Mouse (Mus musculus): ENCODE measurements around the gene Dhh.
A peak's percentile ranks its signal among the peaks of the same experiment; 100 is the strongest.

Gene Dhh

DNA sequence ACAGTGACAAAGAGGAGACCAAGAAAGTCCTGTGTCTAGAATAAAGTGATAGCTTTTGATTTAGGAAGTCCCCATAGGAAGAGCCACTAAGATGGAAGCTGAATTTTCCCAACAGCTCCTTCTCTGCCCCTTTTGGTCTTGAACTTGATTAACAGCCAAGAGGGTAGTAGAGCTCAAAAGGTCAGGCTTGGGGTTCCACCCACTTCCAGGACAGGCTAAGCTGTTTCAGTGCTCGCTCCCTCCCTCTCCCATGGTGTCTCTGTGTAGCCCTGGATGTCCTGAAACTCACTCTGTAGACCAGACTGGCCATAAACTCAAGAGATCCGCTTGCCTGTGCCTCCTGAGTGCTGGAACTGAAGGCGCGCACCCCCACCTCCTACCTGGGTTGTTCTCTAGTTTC, 17.7 kb upstream of the Dhh start:
- no peak for DNase-seq (ENCODE audit: low read depth, low spot score)

DNA sequence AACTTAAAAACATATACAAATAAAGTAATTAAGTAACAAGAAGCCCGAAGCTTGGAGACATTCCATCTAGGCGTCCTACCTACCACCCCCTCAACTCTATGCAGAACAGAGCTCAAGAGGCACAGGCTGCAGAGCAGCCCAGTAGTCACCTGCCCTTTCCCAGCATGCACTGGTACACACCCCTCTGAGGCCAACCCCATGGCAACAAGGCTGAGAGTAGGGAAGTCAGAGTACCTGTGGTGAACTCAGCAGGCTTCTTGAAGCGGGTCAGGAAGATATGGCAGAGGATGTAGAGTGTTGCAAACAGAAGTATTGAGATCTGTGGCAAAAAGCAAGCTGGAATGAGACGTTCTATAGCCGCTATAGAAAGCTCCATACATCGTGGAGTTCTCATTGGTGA, 16.6 kb upstream of the Dhh start:
- no peak for DNase-seq (ENCODE audit: low read depth, low spot score)

DNA sequence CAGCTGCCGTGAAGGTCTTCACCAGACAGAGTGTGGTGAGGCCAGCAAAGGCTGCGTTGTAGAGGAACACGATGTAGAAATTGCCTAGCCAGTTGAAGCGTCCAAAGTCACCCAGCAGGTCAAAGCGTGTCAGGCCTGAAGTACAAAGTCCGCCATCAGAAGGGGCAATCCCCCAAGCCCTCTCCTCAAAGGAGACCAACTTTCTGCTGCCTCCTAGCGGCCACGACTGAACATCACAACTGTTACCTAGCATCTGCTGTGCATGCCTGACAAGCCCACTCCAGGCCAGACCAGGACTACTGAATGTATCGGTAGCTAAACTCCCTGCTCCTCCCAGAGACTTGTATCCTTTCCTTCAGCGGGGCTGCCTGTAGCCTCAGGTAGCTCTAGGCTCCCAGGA, 6.4 kb upstream of the Dhh start:
- DNase-seq (ENCODE audit: low read depth, low spot score), result no peak

DNA sequence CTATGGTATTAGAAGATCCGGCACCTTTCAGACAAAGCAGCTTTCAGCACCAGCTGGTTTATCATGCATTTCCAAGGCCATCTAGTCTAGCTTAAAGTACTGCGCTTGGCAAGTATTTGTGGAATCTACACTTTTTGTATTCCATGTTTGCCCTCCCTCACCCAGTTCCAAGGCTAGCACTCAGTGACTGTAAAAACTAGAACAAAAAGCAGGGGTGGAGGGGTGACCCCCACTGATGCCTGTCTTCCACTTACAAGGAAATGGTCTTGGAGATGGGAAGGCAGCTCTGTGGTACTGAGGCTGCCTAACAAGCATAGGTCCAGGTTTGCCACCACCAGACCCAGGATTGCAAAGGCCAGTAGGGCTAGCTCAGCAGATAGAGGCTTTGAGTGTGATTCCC, 4.3 kb upstream of the Dhh start:
- DNase-seq (ENCODE audit: low read depth, low spot score), result no peak

DNA sequence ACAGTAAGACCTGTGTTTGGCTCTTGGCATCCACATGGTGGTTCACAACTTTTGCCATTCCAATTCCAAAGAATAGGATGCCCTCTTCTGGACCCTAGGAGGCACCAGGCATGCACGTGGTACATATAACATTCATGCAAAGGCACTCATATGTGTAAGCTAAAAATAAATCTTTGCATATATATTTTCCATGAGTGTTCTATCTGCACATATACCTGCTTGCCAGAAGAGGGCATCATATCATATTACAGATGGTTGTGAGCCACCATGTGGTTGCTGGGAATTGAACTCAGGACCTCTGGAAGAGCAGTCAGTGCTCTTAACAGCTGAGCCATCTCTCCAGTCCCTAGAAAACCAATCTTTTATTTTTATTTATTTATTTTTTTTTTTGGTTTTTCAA, 3.2 kb upstream of the Dhh start:
- no peak for DNase-seq (ENCODE audit: low read depth, low spot score)

DNA sequence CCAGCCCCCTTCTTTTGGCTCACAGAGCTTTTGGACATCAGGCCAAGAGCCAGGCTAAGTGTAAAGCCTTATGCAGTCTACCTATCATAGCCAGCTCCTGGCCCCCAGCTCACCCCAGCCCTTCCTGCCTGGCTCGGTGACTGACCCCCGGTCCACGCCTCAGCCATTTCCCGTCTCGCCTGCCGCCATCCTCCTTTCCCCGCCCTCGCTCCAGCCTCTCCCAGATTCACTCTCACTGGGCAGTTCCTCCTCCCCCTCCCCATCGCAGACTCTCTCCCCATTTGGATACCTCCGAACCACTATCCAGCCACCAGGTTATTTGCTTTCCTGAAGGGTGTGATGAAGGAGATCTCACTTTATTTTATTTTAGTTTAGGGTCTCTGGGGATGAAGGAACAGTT, 845 bp downstream of the Dhh start:
- no peak for DNase-seq (ENCODE audit: low read depth, low spot score)

DNA sequence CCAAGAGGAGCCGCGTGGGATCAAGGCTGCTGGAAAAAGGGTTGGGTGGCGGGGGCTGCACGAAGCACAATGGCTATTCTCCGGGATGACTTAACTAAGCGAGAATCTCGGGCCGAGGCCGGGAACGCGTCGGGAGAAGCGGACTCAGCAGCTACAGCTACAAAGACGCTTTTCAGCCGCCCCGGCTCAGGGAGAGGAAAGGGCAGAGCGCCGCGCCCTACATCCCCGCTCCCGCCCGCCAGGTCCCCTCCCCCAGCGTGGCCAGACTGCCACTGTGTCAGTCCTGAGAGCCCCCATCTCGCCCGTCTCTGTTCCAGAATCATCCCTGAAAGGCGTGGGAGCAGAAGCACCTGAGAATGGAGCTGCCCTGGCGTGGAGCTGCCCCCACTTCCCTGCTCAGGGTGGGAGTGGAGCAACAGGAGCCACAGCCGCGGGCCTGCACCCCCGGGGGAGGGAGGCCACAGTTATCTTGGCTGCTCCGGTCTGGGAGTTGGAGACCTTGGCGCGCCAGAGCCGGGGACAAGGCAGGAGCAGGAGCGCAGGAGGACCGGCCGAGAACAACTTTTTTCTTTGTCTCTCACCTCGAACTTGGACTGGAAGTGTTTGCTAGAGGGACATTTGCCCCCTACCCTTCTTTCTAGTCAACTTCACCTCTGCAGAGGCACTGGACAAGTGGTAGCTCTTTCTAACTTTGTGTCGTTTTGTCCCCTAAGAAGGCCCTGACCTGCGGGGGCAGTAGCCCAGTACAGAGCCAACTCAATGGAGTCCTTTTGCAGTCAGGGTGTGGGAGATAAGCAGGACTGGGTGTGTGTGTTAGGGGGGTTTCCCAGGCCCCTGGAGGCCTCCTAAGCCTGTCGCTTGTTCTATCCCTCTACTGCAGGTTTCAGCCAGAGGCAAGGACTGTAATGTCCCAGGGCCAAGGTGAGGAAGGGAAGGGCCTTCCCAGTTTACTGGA, 2.4 kb downstream of the Dhh start:
- DNase-seq (ENCODE audit: low read depth, low spot score), result no peak

DNA sequence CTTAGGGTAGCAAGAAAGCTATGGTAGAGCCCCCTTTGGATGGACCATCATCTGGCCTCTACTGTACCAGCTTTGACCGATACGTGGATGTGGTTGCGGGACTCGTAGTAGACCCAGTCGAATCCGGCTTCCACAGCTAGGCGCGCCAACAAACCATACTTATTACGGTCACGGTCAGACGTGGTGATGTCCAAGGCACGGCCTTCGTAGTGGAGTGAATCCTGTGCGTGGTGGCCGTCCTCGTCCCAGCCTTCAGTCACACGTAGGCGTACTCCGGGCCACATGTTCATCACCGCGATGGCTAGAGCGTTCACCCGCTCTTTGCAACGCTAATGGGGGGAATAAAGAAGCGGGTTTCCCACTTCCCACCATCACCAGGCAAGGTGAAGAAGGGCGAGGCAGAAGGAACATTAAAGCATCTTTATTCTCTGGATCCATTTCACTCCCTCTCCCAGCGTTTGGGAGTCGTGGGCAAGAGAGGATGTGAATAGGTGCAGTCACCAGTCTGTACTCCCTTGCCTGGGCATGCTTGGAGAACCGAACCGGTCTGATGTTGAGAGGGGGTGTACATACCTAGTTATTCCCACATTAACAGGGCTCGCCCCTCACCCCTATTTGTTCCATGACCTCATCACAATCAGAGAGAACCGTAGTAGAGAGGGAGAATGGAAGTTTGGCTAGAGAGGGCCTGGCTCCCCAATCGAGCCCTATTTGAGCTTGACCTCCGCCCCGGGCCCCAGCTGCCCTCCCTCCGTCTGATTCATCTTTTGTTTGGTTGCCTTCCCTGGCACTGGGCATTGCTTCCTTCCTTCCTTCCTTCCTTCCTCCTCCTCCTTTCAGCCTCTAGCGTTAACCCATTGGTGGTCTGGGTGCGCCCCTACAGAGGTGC, 3.4 kb downstream of the Dhh start:
- DNase-seq (ENCODE audit: low read depth, low spot score), result no peak

DNA sequence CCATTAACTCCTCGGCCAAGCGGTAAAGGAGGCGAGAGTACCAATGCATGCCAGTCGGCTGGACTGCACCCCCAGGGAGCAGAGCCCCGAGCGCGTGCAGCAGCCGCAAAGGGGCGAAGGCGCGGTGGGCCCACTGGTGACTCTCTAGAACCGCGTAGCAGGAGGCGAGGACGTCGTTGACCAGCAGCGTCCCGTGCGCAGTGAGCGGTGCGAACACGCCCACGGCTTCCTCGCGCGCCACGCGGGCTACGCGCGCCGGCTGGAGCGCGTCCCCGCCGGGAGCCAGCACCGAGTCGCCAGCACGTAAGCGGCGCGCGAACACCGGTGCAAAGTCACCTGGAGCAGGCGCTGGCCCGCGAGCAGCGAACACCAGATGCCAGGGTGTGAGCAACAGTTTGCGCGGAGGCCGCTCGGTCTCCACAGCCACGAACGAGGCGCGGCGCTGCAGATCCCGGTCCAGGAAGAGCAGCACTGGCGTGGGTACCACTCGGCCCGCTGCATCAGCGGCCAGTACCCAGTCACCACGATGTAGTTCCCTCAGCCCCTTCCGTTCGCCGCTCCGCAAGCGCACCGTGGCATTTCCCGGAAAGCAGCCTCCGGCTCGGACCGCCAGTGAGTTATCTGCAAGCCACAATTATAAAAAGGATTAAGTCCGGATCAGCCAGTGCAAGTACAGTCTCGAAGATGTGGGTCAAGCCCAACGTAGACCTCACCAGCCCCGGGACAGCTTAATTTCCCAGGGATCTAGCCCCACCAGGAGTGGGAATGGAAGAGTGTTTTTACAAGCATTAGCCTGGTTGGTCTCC, 4.2 kb downstream of the Dhh start, which contains the start of gene Rhebl1:
Rhebl1 (minus strand) TSS at position 601 of the 806 bp plus-strand sequence.
- DNase-seq (ENCODE audit: low read depth, low spot score), result no peak

DNA sequence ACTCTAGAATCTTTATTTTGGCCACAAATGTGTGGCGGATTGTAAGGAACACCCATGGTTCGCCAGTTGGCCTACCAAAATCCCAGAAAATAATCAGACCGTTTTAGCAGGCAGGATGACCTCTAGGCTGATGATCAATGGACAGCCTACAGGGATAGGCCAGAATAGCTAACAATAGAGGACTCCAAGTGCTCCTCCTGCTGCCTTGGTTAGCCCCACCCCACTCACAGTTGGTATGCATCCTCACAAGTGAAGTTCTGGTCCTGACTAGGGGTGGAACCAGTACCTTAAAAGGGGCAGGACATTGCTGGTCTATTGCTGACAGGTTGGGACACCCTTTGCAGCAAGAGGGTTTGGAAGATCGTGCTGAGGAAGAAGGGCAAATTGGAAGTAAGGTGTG, 5.3 kb downstream of the Dhh start:
- DNase-seq (ENCODE audit: low read depth, low spot score), result no peak

DNA sequence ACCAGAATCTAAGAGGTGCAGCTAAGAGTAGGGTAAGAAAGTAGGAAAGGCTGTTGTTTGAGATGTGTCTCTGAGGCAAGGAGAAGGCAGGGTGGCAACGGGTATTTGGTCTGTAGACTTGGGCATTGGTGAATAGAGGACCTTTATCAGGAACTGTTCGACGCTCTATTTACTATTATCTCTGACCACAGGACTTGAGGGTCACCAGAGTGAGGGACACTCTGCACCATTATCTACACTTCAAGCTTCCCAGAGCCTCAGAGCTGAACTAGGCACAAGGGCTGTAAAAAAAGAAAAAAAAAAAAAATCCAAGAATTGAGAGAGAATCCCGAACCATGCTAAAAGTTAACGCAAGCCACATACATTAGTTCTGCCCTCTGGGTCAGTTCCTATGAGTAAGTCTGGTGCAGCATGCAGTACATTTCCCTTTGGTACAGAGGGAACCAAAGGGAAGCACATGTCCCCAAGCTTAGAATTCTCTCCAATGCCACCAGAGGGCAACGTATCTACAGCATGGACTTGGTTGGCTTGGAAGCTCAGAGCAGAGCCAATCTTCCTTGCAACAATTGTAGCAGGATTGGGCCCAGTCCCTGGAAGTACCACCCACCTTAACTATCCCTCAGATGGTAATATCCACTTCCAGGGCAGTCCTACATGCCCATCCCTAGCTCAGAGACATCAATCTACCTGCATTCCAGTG, 6.3 kb downstream of the Dhh start:
- DNase-seq (ENCODE audit: low read depth, low spot score), result peak; percentile 74

DNA sequence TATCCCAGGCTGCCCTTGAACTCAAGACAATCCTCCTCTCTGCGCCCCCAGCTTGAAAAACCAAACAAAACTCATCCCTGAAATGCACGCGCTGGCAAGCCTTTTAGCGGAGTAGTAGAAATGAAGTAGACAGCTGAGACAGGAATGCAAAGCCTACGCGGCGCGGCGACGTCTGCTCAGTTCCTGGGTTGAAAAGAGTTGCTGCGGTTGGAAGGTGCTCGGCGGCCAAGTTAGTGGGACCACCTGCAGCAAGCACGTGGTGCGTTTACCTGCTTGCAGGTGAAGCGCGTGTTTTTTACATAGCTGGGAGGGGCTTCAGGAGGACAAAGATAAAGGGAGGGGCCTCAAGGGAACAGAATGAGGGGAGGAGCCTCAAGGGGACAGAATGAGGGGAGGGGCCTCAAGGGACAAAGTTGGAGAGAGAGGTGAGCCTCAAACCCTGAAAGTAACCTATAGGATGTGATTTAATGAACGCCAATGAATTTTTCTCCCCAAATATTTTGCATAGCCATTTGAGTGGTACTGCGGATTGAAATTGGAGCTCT, 7.1 kb downstream of the Dhh start:
- no peak for DNase-seq (ENCODE audit: low read depth, low spot score)

DNA sequence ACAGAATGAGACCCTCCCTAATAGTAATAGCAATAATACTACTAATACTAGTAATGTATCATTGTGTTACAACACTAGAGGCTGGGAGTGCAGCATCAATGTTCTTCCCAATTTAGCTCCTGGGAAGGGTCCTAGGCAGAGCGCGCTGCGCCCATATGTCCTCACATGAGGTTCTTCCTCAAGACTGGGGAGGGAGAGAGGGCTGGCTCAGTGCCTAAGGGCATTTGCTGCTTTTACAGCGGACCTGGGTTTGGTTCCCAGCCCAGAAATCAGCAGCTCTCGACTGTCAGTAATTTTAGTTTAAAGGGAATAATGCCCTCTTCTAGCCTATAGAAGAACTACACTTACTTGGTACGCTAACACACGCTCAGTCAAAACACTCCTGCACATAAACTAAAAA, 10.8 kb downstream of the Dhh start:
- DNase-seq (ENCODE audit: low read depth, low spot score), result no peak

DNA sequence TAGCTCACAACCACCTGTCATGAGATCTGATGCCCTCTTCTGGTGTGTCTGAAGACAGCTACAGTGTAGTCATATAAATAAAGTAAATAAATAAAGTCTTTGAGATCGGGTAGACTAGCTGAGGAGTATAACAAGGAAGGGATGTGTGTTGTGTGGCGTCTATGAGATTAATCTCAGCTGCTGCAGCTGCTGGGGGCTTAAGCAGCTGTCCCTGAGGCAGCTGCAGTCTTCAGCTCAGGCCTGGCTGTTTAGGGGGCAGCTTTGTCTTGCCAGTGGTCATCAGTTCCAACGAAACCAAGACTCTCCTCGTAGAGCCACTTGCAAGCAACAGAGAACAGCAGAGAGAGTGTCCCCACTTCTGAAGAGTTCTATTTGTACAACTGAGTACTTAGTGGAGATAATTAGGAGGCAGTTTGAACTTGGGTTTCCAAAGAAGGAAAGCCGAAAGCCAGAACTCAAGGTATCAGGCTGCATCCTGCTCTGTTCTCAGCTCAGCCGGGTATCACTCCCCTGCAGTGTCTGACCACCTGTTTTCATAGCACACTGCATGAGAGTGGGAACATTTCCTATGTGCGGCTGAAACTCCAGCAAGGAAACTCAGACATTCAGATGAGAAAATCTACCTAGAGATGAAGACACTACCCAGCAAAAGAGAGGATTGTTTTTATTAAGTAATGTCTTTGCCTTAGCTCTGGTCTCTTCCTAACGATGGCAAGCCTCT, 11.5 kb downstream of the Dhh start:
- no peak for DNase-seq (ENCODE audit: low read depth, low spot score)

DNA sequence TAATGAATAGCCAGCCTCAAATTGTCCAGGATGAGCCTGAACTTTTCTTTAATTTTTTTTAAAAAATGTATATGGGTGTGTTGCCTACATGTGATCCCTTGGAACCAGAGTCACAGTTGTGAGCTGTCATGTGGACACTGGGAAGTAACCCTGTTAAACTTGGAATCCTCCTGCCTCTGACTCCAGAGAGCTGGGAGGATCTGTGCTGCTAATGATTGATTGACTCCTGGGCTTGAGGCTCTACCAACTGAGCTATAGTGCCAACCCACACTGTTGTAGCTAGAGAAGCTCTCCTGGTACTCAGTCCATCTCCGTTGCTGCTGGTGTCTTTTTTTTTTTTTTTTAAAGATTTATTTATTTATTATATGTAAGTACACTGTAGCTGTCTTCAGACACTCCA, 14.2 kb downstream of the Dhh start:
- no peak for DNase-seq (ENCODE audit: low read depth, low spot score)

DNA sequence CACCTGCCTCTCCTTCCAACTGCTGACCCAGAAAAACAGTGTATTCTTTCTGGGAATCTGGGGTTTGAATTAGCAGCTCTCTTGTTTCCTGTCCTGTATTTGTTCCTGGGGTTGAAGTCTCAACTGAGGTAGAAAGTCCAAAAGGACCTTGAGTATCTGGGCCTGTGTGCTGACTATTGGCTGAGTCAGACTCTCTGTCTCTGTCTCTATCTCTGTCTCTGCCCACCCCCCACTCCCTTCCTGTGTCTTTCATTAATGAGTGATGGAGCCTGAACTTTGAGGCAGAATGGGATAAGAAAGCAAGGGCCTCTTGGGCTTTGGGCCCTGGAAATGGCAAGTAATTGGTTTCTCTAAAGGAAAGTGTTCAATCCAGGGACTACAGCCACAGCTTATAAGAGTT, 14.7 kb downstream of the Dhh start:
- no peak for DNase-seq (ENCODE audit: low read depth, low spot score)

DNA sequence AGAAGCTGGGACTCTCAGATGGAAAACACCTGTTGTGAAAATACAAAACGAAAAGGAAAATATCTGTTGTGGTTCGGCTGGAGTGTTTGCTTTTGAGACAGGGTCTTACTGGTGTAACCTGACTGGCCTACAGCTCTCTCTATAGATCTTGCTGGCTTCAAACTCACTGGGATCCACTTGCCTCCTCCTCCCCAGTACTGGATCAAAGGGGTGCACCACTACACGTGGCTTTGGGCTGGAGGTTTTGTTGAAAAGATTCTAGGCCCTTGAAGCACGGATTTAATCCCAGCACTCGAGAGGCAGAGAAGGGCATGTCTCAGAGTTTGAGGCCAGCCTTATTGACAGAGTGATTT, 16.7 kb downstream of the Dhh start:
- no peak for DNase-seq (ENCODE audit: low read depth, low spot score)

DNA sequence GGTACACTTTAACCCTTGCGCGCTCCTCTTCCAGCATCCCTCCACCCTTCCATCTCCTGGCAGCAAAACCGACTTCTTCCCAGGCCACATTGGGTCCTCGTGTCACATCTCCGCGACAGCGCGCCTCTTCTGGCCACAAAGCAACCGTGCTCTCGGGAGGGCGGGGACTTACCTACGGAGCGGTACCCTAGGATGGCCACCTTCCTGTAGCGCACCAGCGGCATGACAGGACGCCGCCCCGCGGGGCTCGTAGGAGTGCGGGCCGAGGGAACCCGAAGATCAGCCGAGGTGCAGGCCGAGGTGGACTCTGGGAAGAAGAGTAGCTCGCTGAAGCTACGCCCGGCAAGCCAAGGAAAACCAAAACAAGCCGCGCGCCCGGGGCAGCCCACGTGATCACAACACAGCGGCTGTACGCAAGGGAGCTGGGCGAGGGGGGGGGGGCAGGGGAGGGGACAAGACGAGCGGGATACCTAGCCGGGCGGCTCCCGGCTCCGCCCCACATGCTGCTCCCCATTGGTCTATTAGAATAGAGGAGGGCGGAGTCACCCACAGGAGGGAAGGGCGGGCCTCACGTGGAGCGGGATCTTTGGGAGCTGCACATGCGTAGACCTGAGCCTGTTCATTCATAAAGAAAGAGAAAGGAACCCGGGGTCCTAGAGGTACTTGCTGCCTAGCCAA, 17.2 kb downstream of the Dhh start:
- peak; percentile 88 for DNase-seq (ENCODE audit: low read depth, low spot score)

DNA sequence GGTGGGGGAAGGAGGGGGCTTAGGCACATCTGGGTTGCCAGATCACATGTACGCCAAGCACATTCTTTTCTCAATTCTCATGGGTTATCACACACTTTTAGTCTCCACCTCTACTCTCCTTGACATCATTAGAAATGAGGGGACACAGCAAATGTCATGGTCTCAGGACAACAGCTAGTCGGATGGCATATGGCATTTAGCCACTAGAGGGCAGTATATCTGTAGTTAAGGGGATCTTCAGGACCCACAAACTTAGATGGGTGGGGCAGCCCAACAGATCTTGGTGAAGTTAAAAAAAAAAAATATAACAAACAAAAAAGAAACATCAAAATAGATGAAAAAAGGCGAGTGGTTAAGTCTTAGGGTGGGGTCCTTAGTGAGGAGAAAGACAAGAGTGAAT, 21.0 kb downstream of the Dhh start:
- peak; percentile 42 for DNase-seq (ENCODE audit: low read depth, low spot score)

Measured in telencephalon, adult 2 months (tissue).